Mouse (Mus musculus) heart, postnatal 0 days (tissue): ENCODE results near the gene Sec31a.

Source experiments
- CTCF ChIP-seq: IDR thresholded peaks from 2 replicates; pipeline ENCODE4 v1.5.1; 2016; ENCODE audit warnings: antibody characterized with exemption, control low read depth, low read depth
- EP300 ChIP-seq: IDR thresholded peaks from 2 replicates; pipeline ENCODE4 v1.6.1; 2016; ENCODE audit warnings: antibody characterized with exemption, low read depth

DNA sequence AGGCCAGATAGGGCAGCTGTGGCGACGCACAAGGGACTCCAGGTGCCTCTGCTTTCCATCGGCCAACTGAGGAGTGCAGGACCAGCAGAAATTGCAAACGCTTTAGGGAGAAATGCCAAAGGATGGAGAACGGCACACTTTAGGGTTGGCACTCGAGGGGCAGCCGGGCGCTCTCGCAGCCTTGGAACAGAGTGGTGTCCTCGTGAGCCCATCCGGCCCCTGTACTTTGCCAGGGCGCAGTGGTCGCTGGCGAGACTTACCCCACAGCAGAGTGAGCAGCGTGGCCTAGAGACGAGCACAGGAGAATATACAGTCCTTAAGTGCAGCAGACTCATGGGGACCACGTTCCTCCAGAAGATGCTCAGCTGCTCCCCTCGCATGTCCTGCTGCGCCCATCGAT, 61.4 kb downstream of the Sec31a start:
- TF ChIP-seq EP300 (no peak), CTCF (no peak)
